Mouse (Mus musculus) thymus, adult 2 months (tissue): ENCODE results near the gene Bola2. TPM values are rescaled to one million over a fixed set of nuclear protein-coding genes. Genes with fewer than 3 reads are reported as not detected.

Experiments used
- DNase-seq: peaks from one replicate; pipeline ENCODE4 v3.0.0; 2021
- H3K27ac ChIP-seq: fragments of 200-500 bp; 2 replicates; pipeline ENCODE4 v1.5.1; 2012; ENCODE audit warnings: low read length, control low read depth; ENCODE audit not compliant: control insufficient read depth, insufficient read depth
- H3K27me3 ChIP-seq: fragments of 200-500 bp; 2 replicates; pipeline ENCODE4 v1.6.1; 2012; ENCODE audit warnings: mild to moderate bottlenecking, low read length, moderate library complexity, mixed read lengths; ENCODE audit not compliant: control insufficient read depth, insufficient read depth
- H3K36me3 ChIP-seq: fragments of 200-500 bp; 2 replicates; pipeline ENCODE4 v1.6.1; 2012; ENCODE audit warnings: mild to moderate bottlenecking, low read length, moderate library complexity; ENCODE audit not compliant: control insufficient read depth, insufficient read depth
- H3K4me1 ChIP-seq: fragments of 200-500 bp; replicated peaks from 2 replicates; pipeline ENCODE4 v1.6.1; 2012; ENCODE audit warnings: low read length; ENCODE audit not compliant: control insufficient read depth, insufficient read depth
- H3K4me3 ChIP-seq: fragments of 200-500 bp; 2 replicates; pipeline ENCODE4 v1.5.1; 2012; ENCODE audit warnings: mild to moderate bottlenecking, low read length, control low read depth, moderate library complexity; ENCODE audit not compliant: control insufficient read depth, insufficient read depth
- CTCF ChIP-seq: fragments of 200-500 bp; IDR thresholded peaks from 2 replicates; pipeline ENCODE4 v1.5.1; 2012; ENCODE audit warnings: mild to moderate bottlenecking, control low read depth, low read length, moderate library complexity, borderline replicate concordance; ENCODE audit not compliant: control insufficient read depth, poor library complexity, insufficient read depth; ENCODE audit errors: extremely low read depth
- POLR2A ChIP-seq: fragments of 200-500 bp; IDR thresholded peaks from 2 replicates; pipeline ENCODE4 v1.6.1; 2012; ENCODE audit warnings: mild to moderate bottlenecking, low read length, control low read depth, moderate library complexity; ENCODE audit not compliant: control insufficient read depth, poor library complexity, insufficient read depth; ENCODE audit errors: extremely low read depth
- WGBS: fragments of 180-500 bp; shearing (Covaris S2); methylation state at CpG from one replicate; pipeline ENCODE4 v1.1.7; 2018; 5-methylcytosine and 5-hydroxymethylcytosine counted together
- polyA plus RNA-seq: library from polyadenylated mRNA; depleted of rRNA; stranded (reverse); fragments of >200 nt; gene quantifications from 2 replicates; pipeline ENCODE4 v1.2.3, GENCODE M21; 2012; rRNA removed

Gene Bola2
- 45.6 and 51.3 TPM in 2 replicates for polyA plus RNA-seq

DNA sequence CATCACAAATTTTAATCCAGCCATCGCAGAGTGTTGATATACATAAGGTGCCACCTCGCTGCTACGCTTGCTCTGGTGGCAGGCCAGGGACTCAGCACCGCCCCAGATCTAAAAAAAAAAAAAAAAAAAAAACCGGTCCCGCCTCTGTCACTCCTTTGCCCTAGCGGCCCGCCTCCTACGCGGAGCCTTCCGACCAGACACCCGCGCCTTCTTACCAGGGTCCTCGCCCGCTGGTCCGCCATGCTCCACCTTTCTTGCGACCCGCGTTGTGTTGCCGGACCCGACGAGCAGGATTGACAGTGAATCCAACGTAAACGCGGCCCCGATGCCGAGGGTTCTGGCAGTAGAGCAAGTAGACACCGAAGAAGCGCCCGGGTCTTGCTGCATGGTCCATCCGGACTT lies at the start of gene Bola2:
Gene Bola2, plus strand, starts transcription at position 192 of the 402 bp plus-strand sequence.
- no peaks in the 10 kb centered on the region for H3K27me3 ChIP-seq
- peak within 1 kb of the TSS; percentile 93 for H3K4me3 ChIP-seq
- peaks cover 15% of the 10 kb centered on the region for H3K36me3 ChIP-seq
- under 1% methylated on average over 31 of the region's 31 CpGs for WGBS
- peaks cover 22% of the 10 kb centered on the region for H3K4me1 ChIP-seq
- TF ChIP-seq CTCF (no peak), POLR2A (no peak)
- peak within 1 kb of the TSS; percentile 81 for H3K27ac ChIP-seq
- DNase-seq = peak; percentile 76

DNA sequence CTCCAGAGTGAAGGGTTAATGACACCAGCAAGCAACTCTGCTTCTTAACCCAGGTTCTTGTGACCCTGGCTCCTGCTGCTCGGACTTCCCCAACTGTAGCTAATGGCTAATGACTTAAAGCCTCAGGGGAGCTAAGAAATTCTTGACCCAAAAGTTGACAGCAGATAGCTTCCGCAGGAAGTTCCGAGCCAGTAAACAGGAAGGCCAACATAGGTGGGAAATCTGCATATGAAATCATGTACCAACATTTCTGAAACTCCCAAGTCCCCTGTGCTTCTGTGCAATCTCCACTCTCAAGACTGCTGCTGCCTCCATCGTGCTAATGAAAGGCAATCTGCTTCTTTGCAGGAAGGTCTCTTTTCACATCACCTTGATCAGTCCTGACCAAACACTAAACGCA lies 49.5 kb upstream of the Bola2 start:
- 69% methylated on average over 5 of the region's 5 CpGs for WGBS
- Histone ChIP-seq H3K27me3 (no peaks in the 10 kb centered on the region), H3K36me3 (no peaks in the 10 kb centered on the region), H3K27ac (no peak overlapping the region), H3K4me3 (no peak overlapping the region), H3K4me1 (no peaks in the 10 kb centered on the region)
- TF ChIP-seq POLR2A (no peak), CTCF (no peak)
- no peak for DNase-seq

GRCm38 (mm10) chr7:126648486-126648885 lies 46.7 kb upstream of the Bola2 start:
- no peaks in the 10 kb centered on the region for H3K27me3 ChIP-seq
- TF ChIP-seq CTCF (no peak), POLR2A (no peak)
- no peak overlapping the region for H3K4me3 ChIP-seq
- H3K36me3 ChIP-seq = no peaks in the 10 kb centered on the region
- no peaks in the 10 kb centered on the region for H3K4me1 ChIP-seq
- no peak overlapping the region for H3K27ac ChIP-seq
- WGBS = 88% methylated on average over 4 of the region's 4 CpGs
- no peak for DNase-seq

DNA sequence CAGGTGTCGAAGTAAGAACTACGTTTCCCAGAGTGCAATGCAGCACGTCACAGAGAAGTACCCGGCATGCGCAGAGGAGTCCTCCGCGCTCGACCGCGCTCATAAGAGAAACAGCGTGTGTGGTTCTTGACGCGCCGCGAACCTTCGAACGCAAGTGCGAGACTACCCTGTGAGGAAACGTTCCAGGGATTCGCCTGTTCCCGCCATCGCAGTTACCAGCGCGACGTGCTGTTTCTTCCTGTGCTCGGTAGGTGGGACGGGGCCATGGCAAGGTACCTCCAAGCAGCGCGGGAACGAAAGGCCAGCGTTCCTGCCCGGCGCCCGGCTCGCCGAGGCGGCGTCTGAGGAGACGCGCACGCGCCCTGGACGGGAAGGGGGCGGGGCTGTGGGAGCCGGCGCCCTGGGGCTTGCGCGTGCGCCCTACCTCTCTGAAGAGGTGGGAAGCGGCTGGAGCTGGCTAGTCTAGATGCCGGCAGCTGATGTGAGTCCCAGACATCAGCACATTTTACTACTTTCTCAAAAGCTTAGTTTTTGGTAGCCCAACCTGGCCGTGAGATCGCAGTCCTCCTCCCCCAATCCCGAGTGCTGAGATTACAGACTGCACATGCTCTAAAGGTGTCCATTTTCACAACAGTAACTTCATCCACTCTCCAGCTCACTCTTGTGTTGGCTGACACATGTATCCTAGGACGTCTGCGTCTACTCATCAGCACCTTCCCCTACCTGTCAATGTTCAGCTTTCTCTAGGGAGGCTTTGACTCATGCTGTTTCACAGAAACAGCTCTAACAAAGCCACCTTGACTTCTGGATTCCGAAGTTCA lies 45.8 kb upstream of the Bola2 start, which contains the start of gene Sgf29:
Gene Sgf29, plus strand, starts transcription at position 79 of the 821 bp plus-strand sequence.
- peak within 1 kb of the TSS; percentile 55 for H3K27ac ChIP-seq
- peak; percentile 93 for DNase-seq
- peak within 1 kb of the TSS; percentile 59 for H3K4me3 ChIP-seq
- 1% methylated on average over 57 of the region's 57 CpGs for WGBS
- H3K4me1 ChIP-seq = no peaks in the 10 kb centered on the region
- no peaks in the 10 kb centered on the region for H3K27me3 ChIP-seq
- H3K36me3 ChIP-seq = no peaks in the 10 kb centered on the region
- TF ChIP-seq CTCF (peak; percentile 66; the same call in 1 of the 2 replicates), POLR2A (peak; percentile 92)

DNA sequence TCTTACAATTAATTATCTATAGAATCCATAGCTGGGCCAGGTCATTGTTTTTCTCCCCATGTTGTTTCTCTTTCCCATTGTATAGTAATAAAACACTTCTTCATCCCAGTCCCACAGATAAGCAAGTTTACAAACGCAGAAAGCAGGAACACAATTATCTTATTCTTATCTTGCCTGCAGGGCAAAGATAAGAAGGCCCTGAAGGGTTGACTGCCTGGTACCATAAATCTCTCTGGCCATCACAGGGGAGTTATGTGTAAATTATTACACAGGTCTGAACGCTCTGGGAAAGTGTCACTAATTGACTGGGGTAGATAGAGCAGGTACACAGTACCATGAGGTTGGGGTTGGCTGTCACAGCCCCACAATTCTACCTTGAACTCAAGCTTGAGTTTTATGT lies 44.3 kb upstream of the Bola2 start:
- Histone ChIP-seq H3K4me3 (no peak overlapping the region), H3K27me3 (no peaks in the 10 kb centered on the region), H3K27ac (no peak overlapping the region), H3K4me1 (peaks cover 2% of the 10 kb centered on the region), H3K36me3 (no peaks in the 10 kb centered on the region)
- 93% methylated on average over 2 of the region's 2 CpGs for WGBS
- TF ChIP-seq POLR2A = no peak
- no peak for TF ChIP-seq CTCF
- DNase-seq = no peak

DNA sequence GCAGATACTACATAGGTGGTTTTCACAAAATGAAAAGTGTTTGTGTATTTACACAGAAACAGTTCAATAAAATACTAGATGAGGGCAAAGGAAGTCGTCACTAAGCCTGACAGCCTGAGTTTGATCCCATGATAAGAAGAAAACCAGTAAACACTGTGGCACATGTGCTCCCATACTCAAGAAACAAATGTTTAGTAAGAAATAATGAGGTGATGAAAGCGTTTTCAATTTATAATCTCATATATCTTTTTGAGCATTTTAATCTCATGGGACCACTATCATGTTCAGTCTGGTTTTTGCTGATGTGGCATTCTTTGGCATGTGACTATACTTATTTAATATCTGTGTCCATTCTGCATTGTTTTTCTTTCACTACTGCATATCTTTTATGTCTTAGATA lies 41.2 kb upstream of the Bola2 start:
- DNase-seq = no peak
- peaks cover 5% of the 10 kb centered on the region for H3K4me1 ChIP-seq
- no peak overlapping the region for H3K4me3 ChIP-seq
- no peak overlapping the region for H3K27ac ChIP-seq
- H3K27me3 ChIP-seq = no peaks in the 10 kb centered on the region
- TF ChIP-seq CTCF (no peak), POLR2A (no peak)
- WGBS = 35% methylated on average over 2 of the region's 2 CpGs
- no peaks in the 10 kb centered on the region for H3K36me3 ChIP-seq
